Comparison of ENCODE assay signal across 7 mouse cellular contexts in the genomic region with DNA sequence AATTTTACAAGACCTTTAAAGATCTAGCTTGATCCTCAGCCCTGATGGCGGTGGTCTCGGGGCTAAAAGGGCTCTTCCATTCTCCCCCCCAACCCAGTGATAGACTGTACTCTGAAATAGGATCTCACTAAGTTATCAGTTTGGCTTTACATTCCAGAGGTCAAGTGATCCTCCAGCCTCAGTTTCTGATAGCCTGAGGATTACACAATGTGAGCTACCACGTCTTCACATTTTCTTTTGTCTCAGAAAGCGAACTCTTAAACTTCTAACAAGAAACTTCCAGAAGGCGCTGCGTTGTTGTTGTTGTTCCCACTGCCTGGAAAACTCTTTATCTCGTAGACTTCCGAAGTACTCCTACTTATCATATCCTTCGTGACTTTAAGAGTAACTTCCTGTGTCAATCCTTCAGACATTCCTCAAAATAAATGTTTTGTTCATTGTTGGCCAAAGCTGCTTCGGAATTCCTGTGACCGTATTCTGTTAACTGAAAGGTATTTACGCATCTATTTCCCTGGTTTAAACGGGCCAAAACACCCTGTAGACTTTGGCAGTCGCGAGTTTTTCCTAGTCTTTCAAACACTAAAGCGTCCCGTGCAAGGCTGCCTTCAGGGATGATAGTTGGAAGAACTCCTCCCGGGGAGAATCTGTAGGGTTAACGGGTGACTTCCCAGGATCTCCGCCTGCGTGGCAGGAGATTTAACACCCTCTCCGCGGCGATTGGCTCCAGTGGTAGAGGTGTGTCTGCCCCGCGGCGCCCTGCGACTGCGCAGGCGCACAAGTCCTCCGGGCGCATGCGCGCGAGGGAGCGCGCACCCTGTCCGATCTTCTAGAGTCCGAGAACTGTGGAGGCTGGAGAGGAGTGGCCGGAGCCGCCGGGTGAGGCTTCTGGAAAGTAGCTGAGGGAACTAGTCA. TPM values are rescaled to one million over a fixed set of nuclear protein-coding genes. Genes with fewer than 3 reads are reported as not detected.
DNase-seq lines count a peak whose midpoint lies in the region; ATAC-seq lines count a peak whose summit lies in the region.

A gene (plus strand): TSS at position 786 of the 912 bp plus-strand sequence.

- peak within 1 kb of the TSS; percentile 68 for H3K9ac ChIP-seq in intestine, embryonic 15.5 days

- ATAC-seq in intestine, embryonic 15.5 days: peak; percentile 97

- H3K4me3 ChIP-seq in intestine, embryonic 15.5 days (replicated peaks): peak within 1 kb of the TSS; percentile 71
- H3K4me3 ChIP-seq in midbrain, embryonic 10.5 days: peak within 1 kb of the TSS; percentile 79

- under 1% methylated on average over 42 of the region's 42 CpGs for WGBS in intestine, embryonic 15.5 days
- WGBS in midbrain, embryonic 10.5 days: 3% methylated on average over 42 of the region's 42 CpGs

- H3K9me3 ChIP-seq in intestine, embryonic 15.5 days: no peaks in the 10 kb centered on the region
- no peaks in the 10 kb centered on the region for H3K9me3 ChIP-seq in midbrain, embryonic 10.5 days (replicated peaks)

- peak within 1 kb of the TSS; percentile 65 for H3K4me2 ChIP-seq in intestine, embryonic 15.5 days (replicated peaks)

- H3K27me3 ChIP-seq in intestine, embryonic 15.5 days (replicated peaks): no peaks in the 10 kb centered on the region
- no peaks in the 10 kb centered on the region for H3K27me3 ChIP-seq in midbrain, embryonic 10.5 days (ENCODE audit: low read depth, poor library complexity, severe bottlenecking)

- peak within 1 kb of the TSS; percentile 93 for H3K27ac ChIP-seq in intestine, embryonic 15.5 days
- peak within 1 kb of the TSS; percentile 91 for H3K27ac ChIP-seq in midbrain, embryonic 10.5 days (replicated peaks)

- H3K4me1 ChIP-seq in intestine, embryonic 15.5 days (replicated peaks): no peaks in the 10 kb centered on the region
- H3K4me1 ChIP-seq in midbrain, embryonic 10.5 days: peaks cover 31% of the 10 kb centered on the region

- DNase-seq in adrenal gland, adult 2 months: peak; percentile 98
- DNase-seq in embryo, embryonic 11.5 days (ENCODE audit: low read depth, low spot score): peak; percentile 95
- DNase-seq in gastrocnemius, postnatal 36 days: peak; percentile 92 to 95
- DNase-seq in left cerebral cortex, postnatal 25 days (ENCODE audit: low spot score in 2 of 2): peak; percentile 93 to 97
- peak; percentile 96 for DNase-seq in midbrain, embryonic 10.5 days (ENCODE audit: low spot score)
- peak; percentile 86 for DNase-seq in right cerebral cortex, postnatal 4 days

- intact Hi-C loops in gastrocnemius, postnatal 36 days (cut with DNase I): no loop called here
- intact Hi-C loops in left cerebral cortex, postnatal 25 days (cut with DNase I): loop anchor here (5.0 kb wide), 2 partner anchors 40 to 60 kb away; a partner anchor contains a TSS

- no peaks in the 10 kb centered on the region for H3K36me3 ChIP-seq in intestine, embryonic 15.5 days
- H3K36me3 ChIP-seq in midbrain, embryonic 10.5 days: peaks cover 13% of the 10 kb centered on the region

RNA-seq across cellular contexts. Expression of the gene that starts here (rescaled TPM):
- 10 to 100 TPM; 54.3 to 90.8 TPM for total RNA-seq in adrenal gland, adult 2 months (2021)
- polyA plus RNA-seq in adrenal gland, adult 2 months (2012; rRNA removed): 1.8 and 2.1 TPM in 2 replicates
- total RNA-seq in gastrocnemius, postnatal 36 days (2021): 10 to 100 TPM; 40.8 to 42.1 TPM
- polyA plus RNA-seq in intestine, embryonic 15.5 days (2015; fragmentation: Nextera tagmentation; extraction: Ambion mirVana): 47.2 and 51.0 TPM in 2 replicates
- total RNA-seq in left cerebral cortex, postnatal 25 days (2021): 10 to 100 TPM; 15.9 to 24.3 TPM
- polyA plus RNA-seq in midbrain, embryonic 10.5 days (2016; fragmentation: Nextera tagmentation; extraction: Ambion mirVana): 53.8 and 58.3 TPM in 2 replicates

Comparison
In these comparisons a context has a peak if more than half of its experiments do, and no peak if none do; other contexts are left out.
1. Peak in every context shown above with its lines: DNase-seq, ATAC-seq, H3K4me3 ChIP-seq and H3K27ac ChIP-seq.
2. RNA of the gene that starts here (polyA plus RNA-seq): 53.8 to 58.3 TPM in midbrain, embryonic 10.5 days and 47.2 to 51.0 TPM in intestine, embryonic 15.5 days; 1.8 to 2.1 TPM in adrenal gland, adult 2 months; every median in the first group is over 10 times any median in the second.